In genomic region chr11:59910586-59910985, GRCm38 (mm10) we compare ENCODE assay signal across 17 mouse cellular contexts.
"Had no signal": no experiment of that assay in that cellular context is flagged by ENCODE, and none has a peak within 500 bp of the region (broad histone marks: within the 10 kb centered on the region; RNA-seq: fewer than 3 reads in every experiment).

No protein-coding gene starts in this region.

- ATAC-seq: intestine, embryonic 15.5 days; lung, postnatal 0 days had no signal

- H3K36me3 ChIP-seq: intestine, embryonic 15.5 days; limb, embryonic 12.5 days; limb, embryonic 15.5 days; liver, embryonic 15.5 days had no signal

- H3K4me2 ChIP-seq: intestine, embryonic 15.5 days; limb, embryonic 12.5 days; limb, embryonic 15.5 days; liver, embryonic 15.5 days; lung, embryonic 14.5 days; midbrain, embryonic 11.5 days had no signal

- H3K9me3 ChIP-seq: intestine, embryonic 15.5 days; limb, embryonic 12.5 days; limb, embryonic 15.5 days; liver, embryonic 15.5 days had no signal

- H3K27ac ChIP-seq: intestine, embryonic 15.5 days; layer of hippocampus, adult 2 months; left cerebral cortex, adult 2 months; limb, embryonic 12.5 days; limb, embryonic 15.5 days; liver, embryonic 15.5 days; macrophage had no signal

- H3K9ac ChIP-seq: intestine, embryonic 15.5 days; limb, embryonic 12.5 days; limb, embryonic 15.5 days; liver, embryonic 15.5 days; lung, embryonic 14.5 days had no signal

- H3K4me3 ChIP-seq: intestine, embryonic 15.5 days; layer of hippocampus, adult 2 months; left cerebral cortex, adult 2 months; limb, embryonic 12.5 days; limb, embryonic 15.5 days; liver, embryonic 15.5 days; megakaryocyte, embryonic 14.5 days had no signal

- H3K27me3 ChIP-seq: intestine, embryonic 15.5 days; limb, embryonic 12.5 days; limb, embryonic 15.5 days; liver, embryonic 15.5 days; megakaryocyte, embryonic 14.5 days had no signal

- H3K4me1 ChIP-seq: intestine, embryonic 15.5 days; limb, embryonic 15.5 days had no signal

- DNase-seq: kidney, adult 18-20 months; layer of hippocampus, adult 9-11 months; left cerebral cortex, postnatal 4 days; lung, embryonic 14.5 days; midbrain, embryonic 14.5 days; thymus, adult 18-20 months; thymus, postnatal 36 days had no signal
